Mouse (Mus musculus): ENCODE data around the gene Krtap5-4. TPM values are rescaled to one million over a fixed set of nuclear protein-coding genes. Genes with fewer than 3 reads are reported as not detected.

Krtap5-4 gene
- total RNA-seq, 4 experiments from 2014 or later, result not detected

Other genes starting within 250 kb of the Krtap5-4 start
- 10 to 100 TPM; 53.3 to 58.5 (median 55.9) TPM for gene Mob2, start 242.5 kb upstream of the Krtap5-4 start, total RNA-seq (2022)
- 10 to 100 TPM; 20.5 to 33.4 (median 27.6) TPM for gene Dusp8, start 207.7 kb upstream of the Krtap5-4 start, total RNA-seq (2022)
- not detected for gene Gm45618, start 182.8 kb upstream of the Krtap5-4 start, total RNA-seq (2022)
- not detected for gene Gm39115, start 167.5 kb upstream of the Krtap5-4 start, total RNA-seq (2022)
- not detected for gene Gm45337, start 158.9 kb upstream of the Krtap5-4 start, total RNA-seq (2022)
- gene Gm29735, start 146.4 kb upstream of the Krtap5-4 start, total RNA-seq (2022), result not detected
- gene Gm4553, start 137.8 kb upstream of the Krtap5-4 start, total RNA-seq (2022), result not detected
- not detected for gene Krtap5-2, start 127.5 kb upstream of the Krtap5-4 start, total RNA-seq (2022)
- gene Gm10153, start 113.2 kb upstream of the Krtap5-4 start, total RNA-seq (2022), result not detected
- not detected for gene Krtap5-3, start 102.2 kb upstream of the Krtap5-4 start, total RNA-seq (2022)
- not detected for gene Gm7579, start 91.7 kb upstream of the Krtap5-4 start, total RNA-seq (2022)
- gene Krtap5-5, start 73.6 kb upstream of the Krtap5-4 start, total RNA-seq (2022), result not detected
- not detected for gene Gm40460, start 62.5 kb upstream of the Krtap5-4 start, total RNA-seq (2022)
- not detected for gene Gm2431, start 45.2 kb upstream of the Krtap5-4 start, total RNA-seq (2022)
- not detected for gene Gm4559, start 29.2 kb upstream of the Krtap5-4 start, total RNA-seq (2022)
- gene Krtap5-1, start 6.4 kb upstream of the Krtap5-4 start, total RNA-seq (2022), result not detected
- 1 to 10 TPM; 1.6 to 2.4 (median 2.1) TPM for gene Ifitm10, start 70.2 kb downstream of the Krtap5-4 start, total RNA-seq (2022)
- gene Gm49369, start 79.1 kb downstream of the Krtap5-4 start, total RNA-seq (2022), result 1 to 10 TPM; 1.7 to 8.5 (median 4.8) TPM
- gene Ctsd, start 84.5 kb downstream of the Krtap5-4 start, total RNA-seq (2022), result 100 to 1,000 TPM; 443 to 485 (median 471) TPM
- not detected for gene Syt8, start 131.3 kb downstream of the Krtap5-4 start, total RNA-seq (2022)
- over 10,000 TPM; 16,943 to 22,105 (median 19,624) TPM for gene Tnni2, start 138.3 kb downstream of the Krtap5-4 start, total RNA-seq (2022)
- gene Lsp1, start 157.3 kb downstream of the Krtap5-4 start, total RNA-seq (2022), result 10 to 100 TPM; 22.8 to 39.1 (median 34.1) TPM
- gene Tnnt3, start 195.3 kb downstream of the Krtap5-4 start, total RNA-seq (2022), result over 10,000 TPM; 31,851 to 38,724 (median 35,835) TPM
- gene Mrpl23, start 229.1 kb downstream of the Krtap5-4 start, total RNA-seq (2022), result 1 to 10 TPM; 1.0 to 5.1 (median 3.1) TPM

Measured in gastrocnemius, adult 8-10 months (tissue).